Mouse (Mus musculus) heart, embryonic 11.5 days (tissue): ENCODE results near the gene Ugt1a6b. TPM values are rescaled to one million over a fixed set of nuclear protein-coding genes. Genes with fewer than 3 reads are reported as not detected.
"Not testable (repeated sequence)": the region's sequence is repeated elsewhere in the genome, so short reads cannot be mapped to it uniquely, and the experiment has no call there.

Experiments used
- ATAC-seq: fragments of 200-750 bp; cut with Nextera tagmentation; replicated peaks from 2 replicates; pipeline ENCODE4 v1.8.0; 2017; ENCODE audit warnings: moderate library complexity; ENCODE audit not compliant: insufficient number of reproducible peaks, low FRiP score, low TSS enrichment
- H3K27ac ChIP-seq: fragments of 300-500 bp; sonication (generic); 2 replicates; pipeline ENCODE4 v1.5.1; 2014; ENCODE audit warnings: mild to moderate bottlenecking, low read depth, low read length
- H3K27me3 ChIP-seq: fragments of 300-500 bp; sonication (generic); 2 replicates; pipeline ENCODE4 v1.6.1; 2014; ENCODE audit warnings: mild to moderate bottlenecking, low read length, mixed read lengths; ENCODE audit not compliant: control insufficient read depth, insufficient read depth
- H3K36me3 ChIP-seq: fragments of 300-500 bp; sonication (generic); 2 replicates; pipeline ENCODE4 v1.6.1; 2014; ENCODE audit warnings: mild to moderate bottlenecking, low read length, moderate library complexity, mixed read lengths; ENCODE audit not compliant: control insufficient read depth, insufficient read depth
- H3K4me1 ChIP-seq: fragments of 300-500 bp; sonication (generic); 2 replicates; pipeline ENCODE4 v1.6.1; 2014; ENCODE audit warnings: low read length; ENCODE audit not compliant: control insufficient read depth, insufficient read depth
- H3K4me2 ChIP-seq: fragments of 300-500 bp; sonication (generic); 2 replicates; pipeline ENCODE4 v1.6.1; 2014; ENCODE audit warnings: mild to moderate bottlenecking, moderate library complexity
- H3K4me3 ChIP-seq: fragments of 300-500 bp; sonication (generic); 2 replicates; pipeline ENCODE4 v1.5.1; 2014; ENCODE audit warnings: low read depth, low read length
- H3K9ac ChIP-seq: fragments of 300-500 bp; sonication (generic); 2 replicates; pipeline ENCODE4 v1.6.1; 2014; ENCODE audit warnings: mild to moderate bottlenecking, low read depth, low read length, moderate library complexity
- H3K9me3 ChIP-seq: fragments of 300-500 bp; sonication (generic); replicated peaks from 2 replicates; pipeline ENCODE4 v1.6.1; 2016; ENCODE audit warnings: low read length; ENCODE audit not compliant: control insufficient read depth
- WGBS: fragments of 180-500 bp; shearing (Covaris S2); extraction: QIAGEN DNeasy Blood & Tissue Kit; methylation state at CpG from one replicate; pipeline ENCODE4 v1.1.7; 2014; ENCODE audit not compliant: insufficient replicate concordance; 5-methylcytosine and 5-hydroxymethylcytosine counted together
- polyA plus RNA-seq: library from polyadenylated mRNA; unstranded; fragments of >200 nt; fragmentation: Nextera tagmentation; extraction: Ambion mirVana; gene quantifications from 2 replicates; pipeline ENCODE4 v1.2.1, GENCODE M21; 2014

The Ugt1a6b gene
- polyA plus RNA-seq: not detected in 2 replicates

GRCm38 (mm10) chr1:88103019-88103418, at the start of gene Ugt1a6b:
Gene Ugt1a6b (plus strand): TSS chr1:88103252.
- H3K4me1 ChIP-seq, ATAC-seq, H3K27me3 ChIP-seq, H3K27ac ChIP-seq, H3K36me3 ChIP-seq, H3K9ac ChIP-seq, H3K4me2 ChIP-seq, H3K9me3 ChIP-seq, H3K4me3 ChIP-seq: not testable (repeated sequence)
- WGBS: 47% methylated on average over 3 of the region's 3 CpGs

GRCm38 (mm10) chr1:88055088-88055487, 48.0 kb upstream of the Ugt1a6b start, which contains the start of gene Ugt1a10:
Gene Ugt1a10 (plus strand): TSS chr1:88055388.
- H3K4me1 ChIP-seq: no peaks in the 10 kb centered on the region
- H3K27me3 ChIP-seq: no peaks in the 10 kb centered on the region
- ATAC-seq: no peak
- no peak within 1 kb of the TSS for H3K27ac ChIP-seq
- H3K9ac ChIP-seq: no peak within 1 kb of the TSS
- H3K36me3 ChIP-seq: no peaks in the 10 kb centered on the region
- H3K4me3 ChIP-seq: no peak within 1 kb of the TSS
- no peak within 1 kb of the TSS for H3K4me2 ChIP-seq
- WGBS: 62% methylated on average over 1 of the region's 1 CpGs
- H3K9me3 ChIP-seq: no peaks in the 10 kb centered on the region

- not testable (repeated sequence) for H3K4me2 ChIP-seq, H3K27me3 ChIP-seq, H3K27ac ChIP-seq, H3K4me3 ChIP-seq, H3K36me3 ChIP-seq, ATAC-seq, H3K9ac ChIP-seq, H3K4me1 ChIP-seq, H3K9me3 ChIP-seq
- WGBS: 71% methylated on average over 1 of the region's 2 CpGs
These were observed 36.5 kb upstream of the Ugt1a6b start for GRCm38 (mm10) chr1:88066472-88067102.

GRCm38 (mm10) chr1:88070495-88070894, 32.6 kb upstream of the Ugt1a6b start, which contains the start of gene Ugt1a9:
Gene Ugt1a9 (plus strand): TSS chr1:88070800.
- H3K4me1 ChIP-seq: no peaks in the 10 kb centered on the region

GRCm38 (mm10) chr1:88070902-88071301, 32.1 kb upstream of the Ugt1a6b start:
- no peak for ATAC-seq
- WGBS: 68% methylated on average over 4 of the region's 4 CpGs

More at GRCm38 (mm10) chr1:88070495-88070894, 32.6 kb upstream of the Ugt1a6b start, which contains the start of gene Ugt1a9:
- 65% methylated on average over 2 of the region's 2 CpGs for WGBS
- Histone ChIP-seq H3K9ac (no peak within 1 kb of the TSS), H3K4me3 (no peak within 1 kb of the TSS), H3K4me2 (no peak within 1 kb of the TSS), H3K27ac (no peak within 1 kb of the TSS), H3K27me3 (no peaks in the 10 kb centered on the region), H3K36me3 (no peaks in the 10 kb centered on the region), H3K9me3 (no peaks in the 10 kb centered on the region)
- no peak for ATAC-seq

GRCm38 (mm10) chr1:88074471-88074870, 28.6 kb upstream of the Ugt1a6b start:
- no peak overlapping the region for H3K4me3 ChIP-seq
- H3K9me3 ChIP-seq: no peaks in the 10 kb centered on the region
- H3K27ac ChIP-seq: no peak overlapping the region
- ATAC-seq: no peak
- H3K36me3 ChIP-seq: no peaks in the 10 kb centered on the region
- H3K9ac ChIP-seq: no peak overlapping the region
- no peak overlapping the region for H3K4me2 ChIP-seq
- no peaks in the 10 kb centered on the region for H3K4me1 ChIP-seq
- H3K27me3 ChIP-seq: no peaks in the 10 kb centered on the region
- WGBS: 78% methylated on average over 2 of the region's 2 CpGs

More at GRCm38 (mm10) chr1:88070902-88071301, 32.1 kb upstream of the Ugt1a6b start:
- Histone ChIP-seq H3K9ac (no peak overlapping the region), H3K4me3 (no peak overlapping the region), H3K4me1 (no peaks in the 10 kb centered on the region), H3K27ac (no peak overlapping the region), H3K27me3 (no peaks in the 10 kb centered on the region), H3K9me3 (no peaks in the 10 kb centered on the region), H3K36me3 (no peaks in the 10 kb centered on the region), H3K4me2 (no peak overlapping the region)

GRCm38 (mm10) chr1:88077128-88077527, 25.9 kb upstream of the Ugt1a6b start:
- 79% methylated on average over 1 of the region's 1 CpGs for WGBS
- ATAC-seq: no peak
- H3K27me3 ChIP-seq: no peaks in the 10 kb centered on the region

GRCm38 (mm10) chr1:88081670-88082069, 21.4 kb upstream of the Ugt1a6b start:
- ATAC-seq: no peak
- no peaks in the 10 kb centered on the region for H3K27me3 ChIP-seq
- H3K9ac ChIP-seq: no peak overlapping the region
- H3K27ac ChIP-seq: no peak overlapping the region
- no peak overlapping the region for H3K4me2 ChIP-seq
- no peaks in the 10 kb centered on the region for H3K4me1 ChIP-seq
- H3K9me3 ChIP-seq: no peaks in the 10 kb centered on the region
- no peaks in the 10 kb centered on the region for H3K36me3 ChIP-seq
- H3K4me3 ChIP-seq: no peak overlapping the region
- 86% methylated on average over 1 of the region's 1 CpGs for WGBS

More at GRCm38 (mm10) chr1:88077128-88077527, 25.9 kb upstream of the Ugt1a6b start:
- H3K4me3 ChIP-seq: no peak overlapping the region
- no peaks in the 10 kb centered on the region for H3K4me1 ChIP-seq
- H3K27ac ChIP-seq: no peak overlapping the region
- H3K36me3 ChIP-seq: no peaks in the 10 kb centered on the region
- H3K9ac ChIP-seq: no peak overlapping the region
- H3K4me2 ChIP-seq: no peak overlapping the region
- no peaks in the 10 kb centered on the region for H3K9me3 ChIP-seq

- WGBS: 36% methylated on average over 1 of the region's 1 CpGs
These were observed 16.9 kb upstream of the Ugt1a6b start for GRCm38 (mm10) chr1:88086125-88086524.

More at GRCm38 (mm10) chr1:88086125-88086524, 16.9 kb upstream of the Ugt1a6b start:
- H3K9ac ChIP-seq: no peak overlapping the region
- no peak overlapping the region for H3K4me2 ChIP-seq
- H3K36me3 ChIP-seq: no peaks in the 10 kb centered on the region
- no peaks in the 10 kb centered on the region for H3K27me3 ChIP-seq
- no peak for ATAC-seq
- no peaks in the 10 kb centered on the region for H3K9me3 ChIP-seq
- H3K4me1 ChIP-seq: no peaks in the 10 kb centered on the region
- H3K27ac ChIP-seq: no peak overlapping the region
- no peak overlapping the region for H3K4me3 ChIP-seq
